Mouse (Mus musculus) small intestine, adult 2 months (tissue): Measurements from ENCODE around the gene Bcas3. TPM values are rescaled to one million over a fixed set of nuclear protein-coding genes. Genes with fewer than 3 reads are reported as not detected.
A peak's percentile ranks its signal among the peaks of the same experiment; 100 is the strongest.

ENCODE experiments used
- H3K27ac ChIP-seq: fragments of 200-500 bp; 2 replicates; pipeline ENCODE4 v1.5.1; 2012; ENCODE audit warnings: low read depth, low read length, control low read depth, inconsistent platforms; ENCODE audit not compliant: insufficient read depth
- H3K27me3 ChIP-seq: fragments of 200-500 bp; 2 replicates; pipeline ENCODE4 v1.6.1; 2012; ENCODE audit warnings: mild to moderate bottlenecking, moderate library complexity, low read length, inconsistent platforms; ENCODE audit not compliant: control insufficient read depth, insufficient read depth
- H3K36me3 ChIP-seq: fragments of 200-500 bp; 2 replicates; pipeline ENCODE4 v1.6.1; 2012; ENCODE audit warnings: mild to moderate bottlenecking, low read length, control low read depth, inconsistent platforms; ENCODE audit not compliant: control insufficient read depth, insufficient read depth
- H3K4me1 ChIP-seq: fragments of 200-500 bp; 2 replicates; pipeline ENCODE4 v1.6.1; 2012; ENCODE audit warnings: low read length, inconsistent platforms, mixed read lengths; ENCODE audit not compliant: control insufficient read depth, insufficient read depth, insufficient read length
- H3K4me3 ChIP-seq: fragments of 200-500 bp; 2 replicates; pipeline ENCODE4 v1.5.1; 2012; ENCODE audit warnings: low read depth, mild to moderate bottlenecking, control low read depth, inconsistent platforms, low read length, moderate library complexity
- CTCF ChIP-seq: fragments of 200-500 bp; IDR thresholded peaks from 2 replicates; pipeline ENCODE4 v1.5.1; 2012; ENCODE audit warnings: low read depth, mild to moderate bottlenecking, control low read depth, inconsistent platforms, low read length, moderate library complexity, mixed read lengths; ENCODE audit not compliant: insufficient replicate concordance, insufficient read length; ENCODE audit errors: extremely low read depth
- POLR2A ChIP-seq: fragments of 200-500 bp; IDR thresholded peaks from 2 replicates; pipeline ENCODE4 v1.6.1; 2012; ENCODE audit warnings: low read depth, mild to moderate bottlenecking, control low read depth, inconsistent platforms, low read length, moderate library complexity
- WGBS: fragments of 180-500 bp; shearing (Covaris S2); methylation state at CpG from one replicate; pipeline ENCODE4 v1.1.7; 2018; 5-methylcytosine and 5-hydroxymethylcytosine counted together
- polyA plus RNA-seq: library from polyadenylated mRNA; depleted of rRNA; stranded (reverse); fragments of >200 nt; gene quantifications from 2 replicates; pipeline ENCODE4 v1.2.3, GENCODE M21; 2012

The Bcas3 gene
- polyA plus RNA-seq, 1 experiment = 32.1 TPM

DNA sequence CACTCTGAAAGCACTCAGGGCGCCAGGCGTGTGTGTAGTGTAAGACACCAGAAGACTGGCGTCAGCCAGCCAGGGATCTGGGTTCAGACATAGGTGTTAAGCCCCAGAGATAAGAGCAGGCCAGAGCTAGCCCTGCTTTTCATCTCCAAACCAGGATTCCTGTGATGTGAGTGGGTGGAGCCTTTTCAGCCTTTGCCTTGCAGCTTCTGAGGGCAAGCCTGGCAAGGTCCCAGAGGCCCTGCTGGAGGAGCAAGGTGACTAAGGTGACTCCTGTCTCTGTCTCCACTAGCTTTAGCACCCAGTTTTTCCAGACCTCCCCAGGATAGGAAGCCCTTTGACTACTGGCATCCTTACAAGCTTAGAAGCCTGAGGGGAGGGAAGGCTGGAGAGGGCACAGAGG is 465.4 kb downstream of the Bcas3 start:
- Histone ChIP-seq H3K27me3 (no peaks in the 10 kb centered on the region), H3K4me3 (no peak overlapping the region), H3K36me3 (no peaks in the 10 kb centered on the region), H3K27ac (no peak overlapping the region), H3K4me1 (no peaks in the 10 kb centered on the region)
- WGBS = 62% methylated on average over 3 of the region's 3 CpGs
- TF ChIP-seq POLR2A (no peak), CTCF (no peak)

DNA sequence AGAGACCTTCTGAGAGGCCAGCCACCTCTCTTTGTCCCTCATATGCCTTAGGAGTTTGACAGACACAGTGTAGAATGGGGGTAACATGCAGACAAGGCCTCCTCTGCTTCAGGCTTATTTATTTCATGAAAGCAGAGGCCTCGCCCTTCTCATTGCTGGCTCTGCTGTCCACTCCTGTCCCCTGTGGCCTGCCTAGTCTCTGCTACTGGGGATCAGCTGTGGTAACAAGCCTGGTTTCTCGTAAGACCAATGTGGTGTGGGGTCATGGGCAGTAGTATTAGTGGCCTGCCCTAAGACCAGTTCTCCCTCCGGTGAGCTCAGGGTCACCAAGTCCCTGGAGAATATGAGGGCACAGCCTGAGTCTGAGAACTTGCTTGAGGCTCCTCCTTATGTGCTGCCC is 468.0 kb downstream of the Bcas3 start:
- H3K4me3 ChIP-seq = no peak overlapping the region
- no peaks in the 10 kb centered on the region for H3K36me3 ChIP-seq
- 89% methylated on average over 3 of the region's 3 CpGs for WGBS
- TF ChIP-seq CTCF (no peak), POLR2A (no peak)
- H3K27me3 ChIP-seq = no peaks in the 10 kb centered on the region
- H3K27ac ChIP-seq = no peak overlapping the region
- H3K4me1 ChIP-seq = no peaks in the 10 kb centered on the region

DNA sequence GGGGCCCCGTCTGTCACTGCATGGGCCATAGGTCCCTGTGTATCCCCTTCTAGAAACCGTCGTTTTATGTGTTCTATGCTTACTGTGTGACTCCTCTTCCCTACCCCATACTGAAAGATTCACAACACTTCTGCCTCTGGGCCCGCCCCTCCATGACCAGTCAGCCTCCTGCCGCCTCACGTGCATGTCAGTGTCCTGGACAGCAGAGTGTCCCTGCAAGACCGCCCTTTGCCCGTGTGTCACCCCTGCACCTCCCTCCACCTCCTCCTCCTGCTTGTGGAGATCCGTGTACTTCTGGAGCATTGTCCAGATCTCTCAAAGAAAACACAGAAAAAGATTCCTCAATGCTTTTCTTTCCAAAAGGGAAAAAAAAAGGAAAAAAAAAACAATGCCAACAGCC is 468.7 kb downstream of the Bcas3 start:
- 87% methylated on average over 9 of the region's 9 CpGs for WGBS

DNA sequence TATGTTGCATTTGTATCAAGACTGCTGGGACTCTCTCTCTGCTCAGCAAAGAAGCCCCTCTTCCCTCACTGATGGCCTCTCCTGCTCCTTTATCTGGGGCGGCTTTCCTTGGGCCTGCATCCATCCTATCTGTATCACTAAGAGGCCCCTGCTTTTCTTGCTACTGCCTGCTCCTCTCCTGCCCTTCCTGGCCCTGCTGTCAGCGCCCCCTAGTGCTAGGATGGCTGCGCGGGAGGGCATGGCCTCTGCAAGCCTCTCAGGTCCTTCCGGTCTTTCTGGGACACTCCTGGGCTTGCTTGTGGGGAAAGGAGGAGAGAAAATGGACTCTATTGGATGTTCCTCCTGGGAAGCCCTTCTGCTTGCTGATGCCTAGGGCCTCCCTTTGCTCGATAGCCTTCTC is 470.2 kb downstream of the Bcas3 start:
- 14% methylated on average over 6 of the region's 6 CpGs for WGBS
- Histone ChIP-seq H3K4me1 (no peaks in the 10 kb centered on the region), H3K27me3 (no peaks in the 10 kb centered on the region; the same call in 1 of the 2 replicates), H3K4me3 (no peak overlapping the region), H3K36me3 (no peaks in the 10 kb centered on the region), H3K27ac (no peak overlapping the region)
- TF ChIP-seq CTCF (peak; percentile 84), POLR2A (no peak)

More for the DNA sequence above, 468.7 kb downstream of the Bcas3 start:
- Histone ChIP-seq H3K27ac (no peak overlapping the region), H3K27me3 (no peaks in the 10 kb centered on the region), H3K36me3 (no peaks in the 10 kb centered on the region), H3K4me1 (no peaks in the 10 kb centered on the region), H3K4me3 (no peak overlapping the region)
- TF ChIP-seq POLR2A (no peak), CTCF (no peak)

DNA sequence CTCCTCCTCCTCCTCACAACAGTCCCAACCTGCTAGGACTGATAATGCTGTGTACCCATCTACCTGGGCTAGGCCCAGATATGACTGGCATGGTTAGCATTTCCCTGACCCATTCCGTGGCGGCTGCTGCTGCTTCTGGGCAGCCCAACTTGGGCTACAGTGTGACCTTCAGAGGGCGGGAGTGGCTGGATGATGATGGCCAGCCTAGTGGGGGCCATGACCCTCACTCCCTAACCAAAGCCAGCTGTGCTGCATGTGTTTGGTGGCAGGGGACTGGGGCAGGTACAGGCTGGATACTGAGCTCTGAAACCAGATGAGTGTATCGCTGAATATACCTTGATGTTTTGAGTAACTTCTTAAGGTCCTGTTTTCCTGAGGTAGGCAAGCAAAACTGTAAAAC is 470.8 kb downstream of the Bcas3 start:
- Histone ChIP-seq H3K4me1 (no peaks in the 10 kb centered on the region), H3K27ac (no peak overlapping the region), H3K4me3 (no peak overlapping the region), H3K27me3 (peaks cover 2% of the 10 kb centered on the region; the same call in 1 of the 2 replicates), H3K36me3 (no peaks in the 10 kb centered on the region)
- WGBS = 93% methylated on average over 4 of the region's 4 CpGs
- TF ChIP-seq CTCF (no peak), POLR2A (no peak)

DNA sequence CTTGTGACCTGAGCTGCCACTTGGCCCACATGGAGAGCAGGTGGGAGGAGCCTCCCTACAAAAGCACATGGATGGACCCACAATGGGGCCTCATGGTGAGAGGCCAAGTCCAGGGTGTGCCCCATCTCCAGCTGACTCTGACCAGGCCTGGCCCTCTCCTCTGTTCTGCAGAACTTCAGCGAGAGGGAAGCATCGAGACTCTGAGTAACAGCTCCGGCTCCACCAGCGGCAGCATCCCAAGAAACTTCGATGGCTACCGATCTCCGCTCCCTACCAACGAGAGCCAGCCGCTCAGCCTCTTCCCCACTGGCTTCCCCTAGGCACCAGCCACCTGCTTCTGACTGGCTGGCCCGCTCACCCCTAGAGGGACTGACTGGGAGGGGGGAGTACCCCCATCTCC is 472.1 kb downstream of the Bcas3 start:
- WGBS = 89% methylated on average over 10 of the region's 10 CpGs
- no peak for TF ChIP-seq POLR2A
- TF ChIP-seq CTCF = no peak
- H3K36me3 ChIP-seq = no peaks in the 10 kb centered on the region
- H3K27ac ChIP-seq = no peak overlapping the region
- no peaks in the 10 kb centered on the region for H3K4me1 ChIP-seq
- no peak overlapping the region for H3K4me3 ChIP-seq
- H3K27me3 ChIP-seq = peaks cover 14% of the 10 kb centered on the region

DNA sequence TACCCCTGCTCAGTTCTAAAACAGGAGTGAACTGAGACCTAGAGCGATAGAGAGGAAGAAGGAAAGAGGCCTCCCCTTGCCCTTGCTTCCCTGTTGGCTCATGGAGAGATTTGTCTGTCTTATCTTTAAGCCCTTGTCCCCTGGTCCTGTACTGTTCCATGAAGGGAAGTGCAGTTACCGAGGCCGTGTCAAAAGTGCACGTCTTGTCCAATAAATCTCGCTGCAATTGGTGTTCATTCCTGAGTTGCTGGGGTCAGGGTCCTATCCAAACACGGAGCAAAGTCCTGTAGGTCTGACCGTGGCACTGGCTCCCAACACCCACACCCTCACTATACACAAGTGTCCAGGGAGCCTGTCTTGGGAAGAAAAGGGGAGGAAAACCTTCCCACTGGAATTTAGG is 472.9 kb downstream of the Bcas3 start:
- Histone ChIP-seq H3K4me3 (no peak overlapping the region), H3K27ac (no peak overlapping the region), H3K27me3 (peaks cover 19% of the 10 kb centered on the region), H3K36me3 (no peaks in the 10 kb centered on the region), H3K4me1 (no peaks in the 10 kb centered on the region)
- WGBS = 62% methylated on average over 7 of the region's 7 CpGs
- no peak for TF ChIP-seq POLR2A
- TF ChIP-seq CTCF = no peak

DNA sequence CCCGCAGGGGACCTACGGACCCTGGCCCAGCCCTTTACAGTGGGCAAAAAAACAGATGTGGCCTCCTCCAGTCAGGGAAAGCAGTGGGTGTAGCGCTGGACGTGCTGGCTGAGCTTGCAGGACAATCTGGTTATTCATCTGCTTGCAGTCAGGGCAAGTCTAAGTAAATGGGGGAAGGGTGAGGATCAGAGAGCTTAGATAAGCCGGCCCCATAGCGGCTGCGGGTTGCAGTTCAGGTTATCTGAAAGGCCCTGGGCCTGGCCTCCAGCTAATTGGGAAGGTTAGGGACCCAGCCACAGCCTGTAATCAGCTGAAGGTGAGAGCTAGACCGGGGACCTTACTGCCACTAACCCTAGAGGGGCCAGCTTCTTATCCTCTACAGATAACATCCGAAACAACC is 474.4 kb downstream of the Bcas3 start:
- H3K4me1 ChIP-seq = 0 out of 2 replicates have a peak, but pooled peaks cover 3% of the 10 kb centered on the region
- WGBS = 55% methylated on average over 9 of the region's 9 CpGs

More for the DNA sequence above, 474.4 kb downstream of the Bcas3 start:
- TF ChIP-seq POLR2A = no peak
- no peak for TF ChIP-seq CTCF
- Histone ChIP-seq H3K36me3 (no peaks in the 10 kb centered on the region), H3K4me3 (no peak overlapping the region), H3K27me3 (peaks cover 31% of the 10 kb centered on the region), H3K27ac (no peak overlapping the region)
